Mouse (Mus musculus): ENCODE measurements around the gene Xdh.

Xdh gene

DNA sequence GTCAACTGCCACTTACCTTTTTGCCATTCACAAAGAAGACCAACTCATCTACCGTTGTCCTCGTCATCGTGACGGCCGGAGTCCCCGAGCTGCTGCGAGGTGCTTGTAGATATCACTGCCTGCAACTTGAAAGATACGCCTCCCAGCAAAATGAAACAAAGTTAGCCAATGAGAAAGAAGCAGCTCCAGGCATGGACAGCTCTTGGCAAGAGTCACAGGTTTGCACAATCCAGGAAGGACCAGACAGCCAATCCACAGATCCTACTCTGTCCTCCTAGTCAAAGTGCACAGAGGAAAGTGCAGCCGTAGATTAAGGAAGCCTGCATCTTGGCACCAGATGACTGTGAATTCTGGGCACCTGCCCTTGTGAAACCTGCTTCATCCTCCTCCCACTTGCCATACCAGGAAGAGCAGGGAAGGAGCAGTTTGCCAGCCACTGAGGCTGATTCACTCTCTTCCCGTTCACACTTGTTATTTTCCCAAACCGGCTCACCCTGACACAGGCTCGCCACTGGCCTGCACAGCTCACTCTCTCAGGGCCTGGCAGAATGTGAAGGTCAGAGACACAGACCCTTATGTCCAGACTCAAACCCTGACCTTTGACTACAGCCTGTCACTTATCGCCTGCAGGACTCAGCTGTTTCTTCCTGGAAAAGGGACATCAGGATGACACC lies at the start of gene Xdh:
Xdh (minus strand) TSS at position 135 of the 674 bp plus-strand sequence.
- no peak for DNase-seq

DNA sequence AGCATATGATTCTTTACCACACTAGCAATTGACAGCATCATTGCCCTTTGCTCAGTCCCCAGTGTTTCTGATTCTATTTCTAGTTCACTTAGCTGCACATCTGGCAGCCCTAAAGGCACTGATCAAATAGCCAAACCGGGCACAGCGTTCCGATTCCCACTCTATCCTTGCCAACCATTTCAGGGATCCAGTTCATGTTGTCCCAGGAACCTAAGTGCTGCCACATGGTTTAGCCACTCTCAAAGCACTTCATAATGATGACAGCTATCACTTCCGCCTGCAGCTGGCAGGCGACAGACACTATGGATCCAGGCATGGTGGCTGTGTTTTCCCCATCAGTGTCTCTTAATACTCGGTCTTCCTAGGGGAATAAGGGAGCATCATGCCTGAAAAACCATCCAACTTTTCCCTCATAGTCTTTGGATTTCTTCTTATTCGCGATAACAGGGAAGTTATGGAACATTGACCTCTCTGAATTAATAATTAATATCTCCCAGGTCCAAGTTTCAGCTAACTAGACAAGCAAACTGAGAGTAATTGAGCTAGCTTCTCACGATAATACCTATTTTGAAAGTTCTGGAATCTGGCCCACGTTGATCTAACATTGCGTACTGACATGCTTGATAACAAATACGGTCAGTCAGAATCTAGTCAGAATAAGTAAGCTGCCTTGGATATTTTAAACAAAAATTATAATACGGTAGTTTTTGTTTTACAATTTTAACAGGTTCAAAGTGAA lies 46.1 kb upstream of the Xdh start:
- no peak for DNase-seq

DNA sequence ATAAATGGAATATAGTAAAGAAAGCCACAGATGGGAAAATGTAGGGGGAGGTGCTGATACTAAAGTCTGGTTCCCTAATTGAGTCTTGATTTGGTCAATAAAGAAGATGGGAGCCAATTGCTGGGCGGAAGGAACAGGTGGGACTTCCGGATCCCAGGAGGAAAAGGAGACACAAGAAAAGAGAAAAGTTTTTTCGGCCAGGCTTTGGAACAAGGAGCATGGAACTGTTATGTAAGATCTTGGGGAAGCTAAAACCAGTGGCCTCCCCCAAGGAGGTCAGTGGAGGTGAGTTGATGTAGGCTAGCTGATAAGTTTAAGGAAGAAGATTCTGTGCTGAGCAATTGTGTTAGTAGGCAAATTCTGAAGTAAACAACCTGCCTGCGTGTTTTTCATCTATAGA lies 41.3 kb upstream of the Xdh start:
- no peak for DNase-seq

DNA sequence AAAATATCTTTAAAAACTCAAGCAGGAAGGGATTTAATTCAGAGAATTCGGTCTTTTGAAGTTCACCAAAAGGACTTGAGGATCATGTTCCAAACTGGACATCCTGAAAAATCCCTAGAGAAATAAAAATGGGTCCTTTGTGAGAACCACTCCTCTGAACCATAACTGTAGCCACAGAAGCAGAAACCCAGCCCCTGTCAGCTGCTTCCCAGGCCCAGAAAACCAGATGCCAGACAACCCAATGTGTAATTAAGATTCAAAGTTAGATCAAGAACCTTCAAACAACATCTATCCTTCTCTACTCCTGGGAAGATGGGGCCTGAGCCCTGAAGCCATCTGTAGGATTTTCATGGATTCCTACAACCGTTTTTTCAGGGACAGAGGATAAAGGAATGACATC lies 36.6 kb upstream of the Xdh start:
- DNase-seq, result no peak

DNA sequence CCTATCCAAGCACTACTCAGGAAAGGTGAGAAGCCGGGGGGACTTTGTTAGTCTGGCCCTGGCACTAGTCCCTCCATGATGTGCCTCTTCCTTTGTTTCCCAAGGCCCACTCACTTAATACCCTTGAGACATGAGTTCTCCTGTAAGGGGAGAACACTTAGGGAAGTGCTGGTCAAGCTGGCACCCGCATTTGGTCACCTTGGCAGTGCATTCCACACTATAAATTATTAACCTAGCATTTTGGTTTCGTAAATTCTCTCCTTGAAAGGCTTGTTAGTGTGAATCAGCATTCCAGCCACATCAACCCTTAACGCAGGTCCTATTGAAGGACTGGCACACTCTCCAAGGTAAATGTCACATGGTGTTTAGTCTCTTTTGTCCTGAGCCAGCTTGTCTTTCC lies 35.9 kb upstream of the Xdh start:
- no peak for DNase-seq

DNA sequence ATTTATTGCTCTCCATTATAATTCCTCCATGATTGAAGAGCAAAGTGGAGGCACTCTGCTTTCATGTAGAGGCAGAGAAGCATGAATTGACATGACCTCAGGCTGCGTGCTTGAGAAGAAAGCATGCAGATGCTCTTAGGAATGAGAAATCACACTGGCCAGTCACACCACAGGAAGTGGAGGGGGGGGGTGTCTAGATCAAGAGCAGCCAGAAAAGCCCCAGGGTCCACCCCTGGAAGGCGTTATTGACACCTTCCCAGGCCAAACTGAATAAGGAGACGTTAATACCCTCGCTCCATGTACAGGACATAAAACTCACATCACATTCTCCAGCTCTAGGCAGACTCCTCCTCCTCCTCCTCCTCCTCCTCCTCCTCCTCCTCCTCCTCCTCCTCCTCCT lies 34.5 kb upstream of the Xdh start:
- no peak for DNase-seq

DNA sequence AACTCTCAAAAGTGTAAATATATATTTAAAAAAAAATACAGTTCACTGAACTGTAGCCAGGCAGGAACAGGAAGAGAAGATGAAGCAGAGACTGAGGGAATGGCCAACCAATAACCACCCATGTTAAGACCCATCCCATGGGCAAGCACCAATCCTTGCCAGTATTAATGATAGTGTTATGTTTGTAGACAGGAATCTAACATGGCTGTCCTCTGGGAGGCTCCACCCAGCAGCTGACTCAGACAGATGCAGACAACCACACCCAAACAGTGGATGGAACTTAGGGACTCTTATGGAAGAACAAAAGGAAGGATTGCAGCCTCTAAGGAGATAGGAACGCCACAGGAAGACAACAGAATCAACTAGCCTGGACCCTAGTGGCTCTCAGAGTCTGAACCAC lies 32.9 kb upstream of the Xdh start:
- no peak for DNase-seq

DNA sequence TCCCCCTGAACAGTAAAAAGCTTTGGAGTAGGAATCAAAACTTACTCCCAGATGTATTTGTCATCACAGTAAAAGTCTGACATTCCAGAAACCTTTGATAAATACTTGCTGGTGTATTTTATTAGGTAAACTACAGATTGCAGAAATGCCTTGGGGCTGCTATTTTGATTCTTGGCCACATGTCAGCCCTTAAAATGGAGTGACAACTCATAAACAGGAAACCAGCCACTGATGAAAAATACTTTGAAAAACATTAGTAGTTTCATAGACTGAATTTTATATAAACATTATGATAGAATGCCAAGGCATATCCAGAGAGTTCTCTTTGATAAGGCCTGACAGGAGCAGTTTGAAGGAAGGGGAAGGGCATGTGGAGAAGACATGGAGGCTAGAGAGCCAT lies 26.1 kb upstream of the Xdh start:
- no peak for DNase-seq

DNA sequence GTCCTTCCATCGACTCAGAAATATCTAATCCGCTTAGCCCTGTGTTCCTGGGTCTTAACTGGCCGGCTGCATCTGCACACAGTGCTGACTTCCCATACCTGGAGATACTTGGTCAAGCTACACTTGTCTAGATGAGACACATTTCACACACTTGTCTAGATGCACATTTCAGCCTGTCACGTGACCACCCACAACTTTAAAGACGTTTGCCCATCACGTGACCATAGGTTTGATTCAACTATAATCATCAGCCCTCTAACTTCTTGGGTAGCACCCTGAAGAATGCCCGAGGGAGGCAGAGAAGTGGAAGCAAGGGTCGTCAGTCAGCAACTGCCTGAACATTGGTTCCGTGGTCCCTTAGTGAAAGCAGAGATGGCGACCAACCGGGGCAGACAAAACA lies 22.7 kb upstream of the Xdh start:
- DNase-seq, result no peak

DNA sequence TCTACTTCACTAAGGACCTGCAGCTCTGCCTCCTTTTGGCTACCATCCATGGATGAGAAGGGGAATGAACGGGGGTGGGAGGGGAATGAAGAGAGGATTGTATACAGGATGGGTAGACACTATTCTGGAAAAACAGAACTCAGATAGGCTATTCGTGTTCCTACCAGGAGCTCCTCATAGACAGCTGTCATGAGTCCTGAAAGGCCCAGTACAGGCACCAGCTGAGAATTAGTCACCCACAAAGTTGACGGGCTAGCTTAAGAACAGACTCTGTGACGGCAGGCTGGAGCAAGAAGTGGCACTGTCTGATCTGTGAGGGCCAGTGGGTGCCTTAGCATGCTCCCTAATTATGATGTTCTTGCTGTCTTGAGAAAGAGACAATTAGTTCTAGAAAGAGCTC lies 21.3 kb upstream of the Xdh start:
- DNase-seq, result no peak

DNA sequence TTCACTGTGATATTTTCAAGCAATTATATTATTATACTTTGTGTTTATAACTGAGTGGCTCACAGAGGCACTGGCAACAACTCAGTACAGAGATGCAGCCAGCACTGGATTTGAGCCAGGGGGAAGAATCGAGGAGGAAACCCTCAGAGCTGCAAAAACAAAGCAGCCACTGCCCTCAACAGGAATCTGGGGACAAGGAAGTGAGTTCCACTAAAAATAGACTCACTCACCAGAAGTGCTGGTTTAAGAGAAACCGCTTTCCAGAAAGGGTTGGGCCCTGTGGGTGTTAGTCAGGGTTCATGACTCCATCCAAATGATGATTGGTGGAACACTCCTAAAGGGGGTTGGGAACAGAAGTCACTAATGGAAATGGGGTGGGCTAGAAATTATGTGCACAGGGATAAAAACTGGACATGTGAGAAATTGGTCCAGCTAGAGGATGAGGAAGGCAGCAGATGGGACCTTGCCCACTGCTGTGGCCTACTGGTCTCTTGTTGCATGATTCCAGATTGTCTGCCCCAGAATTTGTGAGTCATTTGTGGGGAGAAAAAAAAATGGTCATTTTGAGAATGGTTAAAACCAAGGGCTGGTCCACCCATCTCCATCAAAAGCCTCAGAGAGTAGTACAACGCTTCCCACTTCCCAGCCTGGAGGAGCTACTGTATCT lies 20.5 kb upstream of the Xdh start:
- no peak for DNase-seq

DNA sequence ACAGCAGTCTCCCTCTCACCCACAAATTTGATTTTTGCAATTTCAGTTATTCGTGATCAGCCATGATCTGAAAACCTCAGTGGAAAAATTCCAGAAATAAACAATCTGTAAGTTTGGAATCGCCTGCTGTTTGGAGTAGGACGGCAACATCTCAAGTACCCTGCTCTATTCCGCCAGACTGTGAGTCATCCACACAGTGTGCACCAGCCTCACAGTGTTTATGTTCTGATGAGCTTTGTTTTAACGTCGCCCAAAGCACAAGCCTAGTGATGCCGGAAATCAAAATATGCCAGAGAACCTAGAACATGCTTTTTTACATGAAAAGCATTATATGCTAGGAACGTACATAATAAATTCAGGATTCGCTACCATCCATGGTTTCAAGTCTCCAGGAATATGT lies 14.9 kb upstream of the Xdh start:
- DNase-seq, result no peak

DNA sequence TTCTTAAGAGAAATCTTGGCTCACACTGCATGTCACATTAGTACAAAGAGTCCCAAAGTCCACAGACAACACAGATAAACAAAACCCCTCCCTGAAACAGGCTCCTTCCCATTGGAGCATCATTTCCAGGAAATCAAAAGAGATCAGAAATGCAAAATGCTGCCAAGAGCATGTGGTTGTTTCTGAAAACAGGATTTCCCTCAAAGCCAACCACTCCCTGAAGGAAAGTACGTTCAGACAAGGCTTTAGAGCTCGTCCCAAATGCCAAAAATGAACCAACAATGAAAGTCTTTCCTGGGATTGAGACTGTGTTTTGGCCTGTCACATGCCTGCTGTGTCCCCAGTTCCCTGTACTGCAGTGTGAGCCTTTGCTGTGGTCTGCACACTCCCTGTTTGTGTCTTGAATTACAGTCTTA lies 12.6 kb upstream of the Xdh start:
- DNase-seq, result no peak

DNA sequence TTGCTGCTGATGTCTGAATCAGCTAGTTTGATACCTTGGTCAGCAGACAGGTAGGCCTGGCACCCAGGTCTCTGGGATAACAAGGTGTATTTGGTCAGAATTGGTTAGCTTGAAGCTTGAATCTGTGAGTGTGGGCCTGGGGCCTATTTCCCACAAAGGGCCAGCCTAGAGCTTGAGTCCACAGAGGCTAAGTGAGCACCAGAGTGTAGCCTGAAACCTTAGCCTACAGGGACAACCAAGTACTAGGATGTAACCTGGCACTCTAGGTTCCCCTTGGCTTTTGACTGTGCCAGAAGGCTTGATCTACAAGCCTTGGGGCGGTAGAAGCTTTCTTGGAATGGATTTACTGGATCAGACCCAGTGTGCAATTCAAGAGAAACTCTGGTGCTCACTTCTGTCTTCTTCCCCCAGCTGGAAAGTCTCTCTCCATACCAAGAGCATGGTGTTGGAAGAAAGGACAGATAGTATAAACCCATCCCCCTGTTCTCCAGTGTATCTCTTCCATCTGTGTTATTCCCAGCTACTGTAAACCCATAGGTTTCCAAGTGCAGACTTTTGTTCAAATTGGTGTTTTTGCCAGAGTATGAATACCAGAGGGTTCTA lies 11.9 kb upstream of the Xdh start:
- no peak for DNase-seq

DNA sequence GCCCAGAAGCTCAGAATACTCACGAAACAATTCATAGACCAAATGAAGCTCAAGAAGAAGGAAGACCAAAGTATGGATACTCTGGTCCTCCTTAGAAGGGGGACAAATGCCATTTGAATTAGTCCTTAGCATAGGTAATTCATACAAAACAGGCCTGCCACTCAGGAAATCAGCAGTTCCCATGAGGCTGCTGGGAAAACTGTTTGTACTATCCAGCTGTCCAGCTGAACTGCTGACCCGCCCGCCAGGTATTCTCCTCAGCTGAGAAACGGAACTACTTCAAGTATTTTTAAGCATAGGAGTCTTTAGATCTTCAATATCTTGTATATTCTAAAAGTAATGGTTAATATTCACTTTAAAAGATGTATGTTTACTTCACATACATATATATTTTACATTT lies 10.7 kb upstream of the Xdh start:
- DNase-seq, result no peak

DNA sequence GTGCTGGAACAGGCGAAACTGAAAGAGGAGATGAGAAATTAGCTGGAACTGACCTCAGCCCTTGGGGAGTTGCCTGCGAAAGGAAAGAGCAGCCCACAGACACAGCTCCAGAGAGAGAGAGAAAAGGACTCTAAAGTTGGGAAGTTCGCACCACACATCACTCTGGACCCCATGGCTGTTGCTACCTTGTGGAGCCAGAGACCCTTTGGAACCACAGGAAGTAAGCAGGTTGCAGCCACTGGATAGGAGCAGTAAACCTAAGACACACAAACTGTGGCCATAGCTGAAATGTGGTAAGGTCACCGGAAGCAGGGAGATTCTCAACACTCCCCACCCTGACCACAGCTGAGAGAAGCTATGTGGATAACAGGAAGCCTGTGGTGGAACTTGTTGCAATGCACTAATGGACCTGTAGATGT lies 2.1 kb upstream of the Xdh start:
- DNase-seq, result no peak

DNA sequence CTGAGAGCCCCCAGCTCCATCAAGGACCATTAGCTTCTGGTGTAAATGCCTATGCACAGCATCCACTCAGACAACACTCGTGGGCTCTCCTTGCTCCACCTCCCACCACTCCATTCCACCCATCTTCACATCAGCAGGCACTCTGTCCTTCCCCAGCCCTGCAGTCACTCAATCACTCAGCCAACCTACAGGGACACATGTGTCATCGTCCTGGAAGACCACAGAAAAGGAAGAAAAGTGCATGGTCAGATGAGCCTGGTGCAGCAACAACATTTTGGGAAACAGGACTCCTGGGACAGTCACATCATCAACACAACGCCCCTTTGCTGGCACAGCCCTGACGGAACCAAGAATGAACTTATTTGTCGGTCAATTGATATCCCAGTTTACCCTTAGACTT lies 974 bp upstream of the Xdh start:
- DNase-seq, result no peak

DNA sequence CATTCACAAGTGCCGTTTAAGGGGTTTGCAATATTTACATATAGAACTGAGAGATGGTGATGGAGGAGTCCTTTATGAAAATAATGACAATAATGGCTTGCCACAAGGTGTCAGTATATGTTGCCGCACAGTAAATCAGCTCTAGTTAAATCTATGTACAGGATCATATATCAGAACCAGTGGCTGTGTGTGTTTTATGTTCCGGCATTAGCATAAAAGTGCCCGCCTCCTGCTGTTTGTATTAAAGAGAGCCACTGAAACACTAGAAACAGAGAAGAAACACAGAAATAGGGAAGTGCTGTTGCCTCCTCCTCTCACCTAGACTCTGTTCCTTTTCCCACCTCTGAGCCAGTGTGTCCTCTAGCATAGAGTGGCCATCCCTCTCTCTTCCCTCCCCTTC lies 498 bp downstream of the Xdh start:
- DNase-seq, result no peak

DNA sequence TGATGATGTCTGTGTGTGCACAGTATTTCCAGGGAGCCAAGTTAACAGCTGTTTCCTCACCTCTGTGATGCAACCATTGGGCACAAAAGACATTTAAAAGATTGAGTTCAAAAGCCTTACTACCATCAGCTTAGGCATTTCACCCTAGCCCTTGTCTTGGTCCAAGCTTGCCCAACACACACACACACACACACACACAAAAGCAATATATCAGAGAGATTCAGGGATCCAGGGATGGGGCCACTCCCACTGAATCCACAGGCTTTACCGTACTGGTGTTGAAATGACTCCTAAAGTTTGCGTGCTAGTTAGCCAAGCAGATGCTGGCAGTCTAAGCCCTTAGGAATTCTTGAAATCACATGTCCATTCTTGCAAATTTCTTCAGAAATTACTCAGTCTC lies 1.2 kb downstream of the Xdh start:
- no peak for DNase-seq

DNA sequence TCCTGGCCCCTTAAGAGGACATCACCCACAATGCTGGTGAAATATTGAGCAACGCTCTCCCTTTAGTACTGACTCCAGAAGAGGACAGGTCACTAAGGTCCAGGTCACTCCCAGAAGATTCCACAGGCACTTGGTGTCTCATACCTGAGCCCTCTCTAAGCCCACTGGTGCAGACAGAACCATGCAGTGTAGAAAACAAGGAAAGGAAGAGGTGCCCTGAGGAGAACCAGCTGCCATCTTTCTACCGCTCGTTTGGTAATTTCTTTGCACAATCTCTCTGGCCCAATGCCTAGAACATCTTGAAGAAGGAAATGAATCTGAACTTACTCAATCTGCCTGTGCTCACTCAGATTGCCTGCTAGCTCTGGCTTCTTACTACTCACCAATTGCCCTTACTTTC lies 2.0 kb downstream of the Xdh start:
- peak; percentile 11 for DNase-seq

DNA sequence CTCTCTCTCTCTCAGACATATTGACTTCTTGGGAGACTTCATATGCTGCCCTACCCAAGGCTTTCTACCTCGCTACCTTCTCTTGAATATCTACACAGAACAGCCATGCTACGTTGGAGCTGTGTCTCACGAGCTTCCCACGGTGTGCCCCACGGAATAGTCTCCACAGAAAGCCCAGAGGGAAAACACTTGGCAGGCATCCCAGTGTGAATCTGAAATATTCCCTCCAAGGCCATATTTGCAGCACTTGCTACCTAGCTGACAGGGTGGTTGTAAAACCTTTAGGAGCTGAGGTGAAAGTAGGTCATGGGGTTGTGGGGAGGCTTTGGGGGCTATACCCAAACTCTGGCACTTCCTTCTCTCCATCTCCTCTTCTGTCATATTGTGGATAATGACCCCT lies 3.1 kb downstream of the Xdh start:
- DNase-seq, result no peak

DNA sequence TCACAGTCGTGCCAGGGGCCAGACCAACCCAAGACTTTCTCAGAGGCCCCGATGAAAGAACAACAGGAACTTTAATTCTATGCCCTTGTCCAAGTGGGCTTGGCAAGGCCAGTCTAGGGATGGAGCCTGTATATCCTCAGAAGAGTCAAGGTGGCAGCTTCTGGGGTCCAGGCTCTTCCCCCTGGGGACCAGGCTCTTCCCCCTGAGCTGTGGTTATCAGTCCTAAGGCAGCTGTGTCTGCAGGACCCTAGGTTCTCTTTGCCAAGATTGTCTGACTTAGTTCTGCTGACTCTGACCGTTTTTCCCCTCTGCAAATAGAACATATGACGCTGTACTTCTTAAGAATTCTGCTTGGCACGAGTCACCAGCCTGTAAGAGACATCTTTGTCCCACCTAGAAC lies 5.3 kb downstream of the Xdh start:
- no peak for DNase-seq

DNA sequence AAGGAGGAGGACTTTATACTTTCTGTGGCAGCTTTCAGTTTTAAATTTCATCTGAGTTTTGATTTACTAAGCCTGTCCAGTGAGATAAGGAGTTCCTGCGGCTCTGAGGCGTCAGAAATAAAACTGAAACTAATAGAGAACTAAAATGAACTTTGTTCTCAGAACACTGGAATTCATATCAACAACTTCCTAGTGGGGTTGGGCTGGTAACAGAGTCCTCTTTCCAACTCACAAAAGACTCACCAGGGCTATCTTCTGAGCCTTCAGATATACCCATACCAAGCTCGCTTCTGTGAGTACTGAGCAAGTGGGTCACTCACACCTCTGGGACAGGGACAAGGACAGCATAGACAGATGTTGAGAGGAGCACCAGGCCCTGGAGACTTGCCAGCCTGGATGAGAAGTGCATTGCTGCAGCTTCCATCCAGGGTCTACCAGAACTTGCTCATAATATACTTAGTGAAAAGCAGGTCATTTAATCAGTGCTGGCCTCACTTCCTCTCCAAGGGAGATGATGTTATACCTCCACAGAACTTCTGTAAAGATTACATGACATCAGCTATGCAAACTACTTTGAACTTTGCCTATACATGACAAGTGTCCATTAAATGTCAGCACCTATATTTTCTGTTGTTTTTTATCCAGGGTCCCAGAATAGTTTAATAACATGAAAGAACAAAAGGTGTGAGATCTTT lies 7.6 kb downstream of the Xdh start:
- DNase-seq, result no peak

Data from right cerebral cortex, adult 18-20 months (tissue).